Mouse (Mus musculus) cortical plate, adult 2 months (tissue): ENCODE measurements at regions not wholly inside any gene's neighbourhood (a gene's known extent, or its start where the extent isn't known, plus 50 kb on each side); places are given as distances from the start of the nearest gene placed in this dataset.

Experiments
- H3K27ac ChIP-seq: fragments of 200-500 bp; 2 replicates; pipeline ENCODE4 v1.5.1; 2012; ENCODE audit warnings: low read length, control low read depth, inconsistent platforms; ENCODE audit not compliant: insufficient read depth
- H3K4me1 ChIP-seq: fragments of 200-500 bp; 2 replicates; pipeline ENCODE4 v1.6.1; 2011; ENCODE audit warnings: low read length; ENCODE audit not compliant: control insufficient read depth, insufficient read depth
- H3K4me3 ChIP-seq: fragments of 200-500 bp; 2 replicates; pipeline ENCODE4 v1.5.1; 2011; ENCODE audit warnings: mild to moderate bottlenecking, low read length, control low read depth; ENCODE audit not compliant: insufficient read depth
- CTCF ChIP-seq: fragments of 200-500 bp; IDR thresholded peaks from 2 replicates; pipeline ENCODE4 v1.5.1; 2011; ENCODE audit warnings: mild to moderate bottlenecking, control low read depth, low read length; ENCODE audit not compliant: insufficient read depth; ENCODE audit errors: extremely low read depth
- POLR2A ChIP-seq: fragments of 200-500 bp; IDR thresholded peaks from 2 replicates; pipeline ENCODE4 v1.6.1; 2011; ENCODE audit warnings: mild to moderate bottlenecking, low read length, control low read depth; ENCODE audit not compliant: insufficient read depth; ENCODE audit errors: extremely low read depth

GRCm38 (mm10) chr6:11796361-11796760 lies 110.9 kb downstream of the Ndufa4 start:
- Histone ChIP-seq H3K4me3 (no peak overlapping the region), H3K4me1 (no peaks in the 10 kb centered on the region), H3K27ac (no peak overlapping the region)
- TF ChIP-seq CTCF (no peak), POLR2A (no peak)

- peak; percentile 94 for TF ChIP-seq CTCF
- no peak for TF ChIP-seq POLR2A
- Histone ChIP-seq H3K27ac (no peak overlapping the region), H3K4me3 (no peak overlapping the region), H3K4me1 (no peaks in the 10 kb centered on the region)
Observed at GRCm38 (mm10) chr6:11793366-11793765, 113.9 kb downstream of the Ndufa4 start.

- no peaks in the 10 kb centered on the region for H3K4me1 ChIP-seq
- TF ChIP-seq CTCF (no peak), POLR2A (no peak)
- no peak overlapping the region for H3K4me3 ChIP-seq
- H3K27ac ChIP-seq, result no peak overlapping the region
Observed at GRCm38 (mm10) chr6:11792186-11792585, 115.1 kb downstream of the Ndufa4 start.

- no peak overlapping the region for H3K4me3 ChIP-seq
- H3K27ac ChIP-seq, result no peak overlapping the region
- TF ChIP-seq CTCF (no peak), POLR2A (no peak)
Observed at GRCm38 (mm10) chr6:11791056-11791455, 116.2 kb downstream of the Ndufa4 start.

GRCm38 (mm10) chr6:11773992-11774391 lies 133.3 kb downstream of the Ndufa4 start:
- Histone ChIP-seq H3K4me1 (no peaks in the 10 kb centered on the region), H3K4me3 (no peak overlapping the region)
- TF ChIP-seq CTCF (no peak), POLR2A (no peak)

More at GRCm38 (mm10) chr6:11791056-11791455, 116.2 kb downstream of the Ndufa4 start:
- H3K4me1 ChIP-seq, result no peaks in the 10 kb centered on the region

GRCm38 (mm10) chr6:11762912-11763311 lies 144.4 kb downstream of the Ndufa4 start:
- no peak for TF ChIP-seq CTCF
- no peak for TF ChIP-seq POLR2A
- no peak overlapping the region for H3K27ac ChIP-seq

More at GRCm38 (mm10) chr6:11773992-11774391, 133.3 kb downstream of the Ndufa4 start:
- no peak overlapping the region for H3K27ac ChIP-seq

GRCm38 (mm10) chr6:11737667-11738066 lies 169.6 kb downstream of the Ndufa4 start:
- Histone ChIP-seq H3K27ac (no peak overlapping the region), H3K4me1 (no peaks in the 10 kb centered on the region), H3K4me3 (no peak overlapping the region)
- TF ChIP-seq POLR2A, result no peak
- no peak for TF ChIP-seq CTCF

More at GRCm38 (mm10) chr6:11762912-11763311, 144.4 kb downstream of the Ndufa4 start:
- Histone ChIP-seq H3K4me3 (no peak overlapping the region), H3K4me1 (no peaks in the 10 kb centered on the region)

- TF ChIP-seq POLR2A, result no peak
- TF ChIP-seq CTCF, result no peak
- Histone ChIP-seq H3K27ac (no peak overlapping the region), H3K4me1 (no peaks in the 10 kb centered on the region), H3K4me3 (no peak overlapping the region)
Observed at GRCm38 (mm10) chr6:11731126-11731525, 176.2 kb downstream of the Ndufa4 start.

- TF ChIP-seq CTCF (no peak), POLR2A (no peak)
- Histone ChIP-seq H3K27ac (no peak overlapping the region), H3K4me3 (no peak overlapping the region), H3K4me1 (no peaks in the 10 kb centered on the region)
Observed at GRCm38 (mm10) chr6:11730667-11731066, 176.6 kb downstream of the Ndufa4 start.

GRCm38 (mm10) chr6:11727806-11728205 lies 179.5 kb downstream of the Ndufa4 start:
- no peak for TF ChIP-seq CTCF
- no peak for TF ChIP-seq POLR2A
- H3K27ac ChIP-seq, result no peak overlapping the region
- H3K4me1 ChIP-seq, result no peaks in the 10 kb centered on the region
- H3K4me3 ChIP-seq, result no peak overlapping the region

GRCm38 (mm10) chr6:11727370-11727769 lies 179.9 kb downstream of the Ndufa4 start:
- TF ChIP-seq POLR2A (no peak), CTCF (no peak)
- H3K4me1 ChIP-seq, result no peaks in the 10 kb centered on the region
- H3K4me3 ChIP-seq, result no peak overlapping the region
- no peak overlapping the region for H3K27ac ChIP-seq
